Mouse (Mus musculus): ENCODE results near the gene Dnm2. TPM values are rescaled to one million over a fixed set of nuclear protein-coding genes. Genes with fewer than 3 reads are reported as not detected.

The Dnm2 gene
- 331 TPM for polyA plus RNA-seq (2017; shearing (Covaris generic))

GRCm38 (mm10) chr9:21424631-21425555, at the start of gene Dnm2:
Gene Dnm2 (plus strand): TSS chr9:21424908.

DNA sequence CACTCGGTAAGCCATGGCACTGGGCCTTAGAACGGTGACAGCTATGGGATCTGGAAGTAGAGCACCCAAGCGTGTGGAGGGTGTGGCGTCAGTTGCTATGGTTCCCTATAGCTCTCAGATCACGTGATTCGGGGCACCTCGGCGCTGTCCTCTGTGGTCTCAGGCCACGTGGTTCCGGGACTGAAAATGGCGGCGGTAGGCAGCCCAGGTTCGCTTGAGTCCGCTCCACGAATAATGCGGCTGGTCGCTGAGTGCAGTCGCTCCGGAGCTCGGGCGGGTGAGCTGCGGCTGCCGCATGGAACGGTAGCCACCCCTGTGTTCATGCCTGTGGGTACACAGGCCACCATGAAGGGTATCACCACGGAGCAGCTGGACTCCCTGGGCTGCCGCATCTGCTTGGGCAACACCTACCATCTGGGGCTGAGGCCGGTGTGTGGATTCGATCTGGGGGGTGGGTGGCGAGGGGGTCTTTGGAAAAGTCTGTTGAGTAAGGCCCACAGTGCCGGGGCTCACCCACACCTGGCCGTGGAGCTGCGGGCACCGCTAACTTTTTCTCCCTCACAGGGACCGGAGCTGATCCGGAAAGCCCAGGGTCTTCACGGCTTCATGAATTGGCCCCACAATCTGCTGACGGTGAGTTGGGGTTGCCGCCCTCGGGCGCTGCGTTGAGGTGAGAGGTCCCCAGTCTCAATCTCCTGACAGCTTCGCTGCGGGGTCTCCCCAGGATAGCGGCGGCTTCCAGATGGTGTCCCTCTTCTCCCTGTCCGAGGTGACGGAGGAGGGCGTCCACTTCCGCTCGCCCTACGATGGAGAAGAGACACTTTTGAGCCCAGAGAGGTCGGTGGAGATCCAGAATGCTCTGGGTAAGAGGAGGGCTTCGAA, 12.8 kb upstream of the Dnm2 start, which contains the start of gene Qtrt1:
Gene Qtrt1 (plus strand): TSS at position 169 of the 882 bp plus-strand sequence.

GRCm38 (mm10) chr9:21509772-21510688, 85.3 kb downstream of the Dnm2 start, which contains the start of gene Tmed1:
Gene Tmed1 (minus strand): TSS chr9:21510252.

DNA sequence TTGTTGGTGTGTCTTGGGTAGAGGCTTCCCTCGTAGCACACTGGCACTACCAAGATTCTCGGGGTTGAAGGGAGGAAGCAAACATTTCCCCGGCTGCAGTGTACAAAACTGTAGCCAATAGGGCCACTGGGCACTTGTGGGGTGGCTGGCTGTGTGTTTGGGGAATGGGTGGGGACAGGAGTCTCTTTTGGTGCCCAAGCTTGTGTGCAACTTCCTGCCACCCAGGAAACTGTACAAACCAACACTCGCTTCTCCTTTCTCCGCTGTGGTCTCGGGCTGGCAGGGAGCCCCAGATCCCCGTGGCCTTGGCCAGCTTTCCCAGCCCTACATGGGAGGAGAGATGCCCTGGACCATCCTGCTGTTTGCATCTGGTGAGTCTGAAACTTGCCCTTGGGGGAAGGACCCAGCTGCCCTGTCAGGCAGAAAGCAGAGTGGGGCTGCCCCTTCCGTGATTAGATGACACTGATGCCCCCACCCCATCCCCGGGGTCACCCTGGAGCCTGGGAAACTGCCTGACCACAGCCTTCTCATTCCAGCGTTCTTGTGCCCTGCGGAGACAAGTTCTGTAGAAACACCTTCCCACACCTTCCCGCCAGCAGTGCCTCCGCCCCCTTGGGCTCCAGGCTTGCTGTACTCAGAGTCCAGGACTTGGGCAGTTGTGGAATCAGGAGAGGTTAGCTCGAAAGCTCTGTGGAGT, 101.4 kb downstream of the Dnm2 start, which contains the start of gene AB124611:
Gene AB124611 (plus strand): TSS at position 240 of the 697 bp plus-strand sequence.

GRCm38 (mm10) chr9:21546789-21547074, 122.0 kb downstream of the Dnm2 start, which contains the start of gene Carm1:
Gene Carm1 (plus strand): TSS chr9:21546894.

Other genes starting within 250 kb of the Dnm2 start
- gene Keap1, start 185.5 kb upstream of the Dnm2 start, polyA plus RNA-seq (2017; shearing (Covaris generic)), result 31.0 TPM
- gene S1pr5, start 176.5 kb upstream of the Dnm2 start, polyA plus RNA-seq (2017; shearing (Covaris generic)), result not detected
- 59.5 TPM for gene Atg4d, start 159.6 kb upstream of the Dnm2 start, polyA plus RNA-seq (2017; shearing (Covaris generic))
- gene Kri1, start 136.9 kb upstream of the Dnm2 start, polyA plus RNA-seq (2017; shearing (Covaris generic)), result 36.7 TPM
- gene Cdkn2d, start 133.5 kb upstream of the Dnm2 start, polyA plus RNA-seq (2017; shearing (Covaris generic)), result 77.2 TPM
- gene Ap1m2, start 112.6 kb upstream of the Dnm2 start, polyA plus RNA-seq (2017; shearing (Covaris generic)), result 5.0 TPM
- 509 TPM for gene Slc44a2, start 104.2 kb upstream of the Dnm2 start, polyA plus RNA-seq (2017; shearing (Covaris generic))
- gene Ilf3, start 57.0 kb upstream of the Dnm2 start, polyA plus RNA-seq (2017; shearing (Covaris generic)), result 85.5 TPM
- gene Qtrt1, start 13.1 kb upstream of the Dnm2 start, polyA plus RNA-seq (2017; shearing (Covaris generic)), result 56.2 TPM
- gene Tmed1, start 85.3 kb downstream of the Dnm2 start, polyA plus RNA-seq (2017; shearing (Covaris generic)), result 2.6 TPM
- gene AB124611, start 101.3 kb downstream of the Dnm2 start, polyA plus RNA-seq (2017; shearing (Covaris generic)), result 42.4 TPM
- gene Carm1, start 122.0 kb downstream of the Dnm2 start, polyA plus RNA-seq (2017; shearing (Covaris generic)), result 68.4 TPM
- gene Timm29, start 167.8 kb downstream of the Dnm2 start, polyA plus RNA-seq (2017; shearing (Covaris generic)), result 29.2 TPM
- 14.2 TPM for gene Yipf2, start 167.9 kb downstream of the Dnm2 start, polyA plus RNA-seq (2017; shearing (Covaris generic))
- gene Smarca4, start 191.3 kb downstream of the Dnm2 start, polyA plus RNA-seq (2017; shearing (Covaris generic)), result 58.3 TPM

Data from naive thymus-derived CD4-positive, alpha-beta T cell, adult 5 months (primary cell).